Mouse (Mus musculus): ENCODE measurements around the gene Mta1. TPM values are rescaled to one million over a fixed set of nuclear protein-coding genes. Genes with fewer than 3 reads are reported as not detected.

Gene Mta1
- total RNA-seq, 2 experiments from 2014 or later, result 21.6 to 27.2 TPM

GRCm38 (mm10) chr12:113131601-113132000 is 33.5 kb downstream of the Mta1 start:
- no peak for ATAC-seq (replicated peaks; ENCODE audit: low FRiP score, poor library complexity, severe bottlenecking)

GRCm38 (mm10) chr12:113132567-113132966 is 34.5 kb downstream of the Mta1 start:
- ATAC-seq (replicated peaks; ENCODE audit: low FRiP score, poor library complexity, severe bottlenecking), result peak; percentile 39; the same call in 1 of the 2 replicates

- no peak for ATAC-seq (replicated peaks; ENCODE audit: low FRiP score, poor library complexity, severe bottlenecking)
Measured at GRCm38 (mm10) chr12:113133260-113133659, 35.2 kb downstream of the Mta1 start.

GRCm38 (mm10) chr12:113133861-113134403 is 35.9 kb downstream of the Mta1 start:
- no peak for ATAC-seq (replicated peaks; ENCODE audit: low FRiP score, poor library complexity, severe bottlenecking)

- no peak for ATAC-seq (replicated peaks; ENCODE audit: low FRiP score, poor library complexity, severe bottlenecking)
Measured at GRCm38 (mm10) chr12:113134502-113134901, 36.4 kb downstream of the Mta1 start.

- ATAC-seq (replicated peaks; ENCODE audit: low FRiP score, poor library complexity, severe bottlenecking), result no peak
Measured at GRCm38 (mm10) chr12:113135401-113135800, 37.3 kb downstream of the Mta1 start.

- no peak for ATAC-seq (replicated peaks; ENCODE audit: low FRiP score, poor library complexity, severe bottlenecking)
Measured at GRCm38 (mm10) chr12:113136492-113137020, 38.5 kb downstream of the Mta1 start.

- no peak for ATAC-seq (replicated peaks; ENCODE audit: low FRiP score, poor library complexity, severe bottlenecking)
Measured at GRCm38 (mm10) chr12:113137260-113138213, 39.5 kb downstream of the Mta1 start.

- no peak for ATAC-seq (replicated peaks; ENCODE audit: low FRiP score, poor library complexity, severe bottlenecking)
Measured at GRCm38 (mm10) chr12:113138291-113138690, 40.2 kb downstream of the Mta1 start.

GRCm38 (mm10) chr12:113138901-113139864 is 41.1 kb downstream of the Mta1 start:
- ATAC-seq (replicated peaks; ENCODE audit: low FRiP score, poor library complexity, severe bottlenecking), result no peak

GRCm38 (mm10) chr12:113139908-113140615 is 42.0 kb downstream of the Mta1 start, which contains the start of gene Crip2:
Crip2 (plus strand) TSS chr12:113140236.
- peak; percentile 75 for ATAC-seq (replicated peaks; ENCODE audit: low FRiP score, poor library complexity, severe bottlenecking)

- ATAC-seq (replicated peaks; ENCODE audit: low FRiP score, poor library complexity, severe bottlenecking), result peak; percentile 74
Measured at GRCm38 (mm10) chr12:113140616-113141411, 42.7 kb downstream of the Mta1 start.

- no peak for ATAC-seq (replicated peaks; ENCODE audit: low FRiP score, poor library complexity, severe bottlenecking)
Measured at GRCm38 (mm10) chr12:113141531-113141973, 43.5 kb downstream of the Mta1 start.

- ATAC-seq (replicated peaks; ENCODE audit: low FRiP score, poor library complexity, severe bottlenecking), result no peak
Measured at GRCm38 (mm10) chr12:113142021-113142975, 44.2 kb downstream of the Mta1 start.

GRCm38 (mm10) chr12:113143164-113143563 is 45.1 kb downstream of the Mta1 start:
- ATAC-seq (replicated peaks; ENCODE audit: low FRiP score, poor library complexity, severe bottlenecking), result no peak

- 0 out of 2 replicates have a peak, but pooled peaks have one; percentile 18 for ATAC-seq (replicated peaks; ENCODE audit: low FRiP score, poor library complexity, severe bottlenecking)
Measured at GRCm38 (mm10) chr12:113144001-113144756, 46.1 kb downstream of the Mta1 start.
